Mouse (Mus musculus): ENCODE data around the gene Nkx3-2. TPM values are rescaled to one million over a fixed set of nuclear protein-coding genes. Genes with fewer than 3 reads are reported as not detected.

The Nkx3-2 gene
- polyA plus RNA-seq, 1 experiment from 2014 or later = 0.43 TPM

- Histone ChIP-seq H3K9ac (no peak overlapping the region), H3K27ac (no peak overlapping the region), H3K9me3 (replicated peaks) (no peaks in the 10 kb centered on the region), H3K27me3 (replicated peaks) (no peaks in the 10 kb centered on the region), H3K4me2 (no peak overlapping the region), H3K4me3 (no peak overlapping the region), H3K4me1 (no peaks in the 10 kb centered on the region), H3K36me3 (peaks cover 7% of the 10 kb centered on the region)
- ATAC-seq = no peak
- WGBS (ENCODE audit: insufficient replicate concordance) = 74% methylated on average over 3 of the region's 3 CpGs
Measured at GRCm38 (mm10) chr5:41780026-41780425, 15.7 kb upstream of the Nkx3-2 start.

GRCm38 (mm10) chr5:41775728-41776127 lies 11.4 kb upstream of the Nkx3-2 start:
- no peak for ATAC-seq
- Histone ChIP-seq H3K9ac (no peak overlapping the region), H3K4me2 (no peak overlapping the region), H3K27me3 (replicated peaks) (0 out of 2 replicates have a peak, but pooled peaks cover 4% of the 10 kb centered on the region), H3K4me3 (no peak overlapping the region), H3K36me3 (no peaks in the 10 kb centered on the region), H3K4me1 (no peaks in the 10 kb centered on the region), H3K9me3 (replicated peaks) (no peaks in the 10 kb centered on the region), H3K27ac (no peak overlapping the region)
- 29% methylated on average over 6 of the region's 6 CpGs for WGBS (ENCODE audit: insufficient replicate concordance)

GRCm38 (mm10) chr5:41775273-41775672 lies 11.0 kb upstream of the Nkx3-2 start:
- Histone ChIP-seq H3K4me3 (no peak overlapping the region), H3K9ac (no peak overlapping the region), H3K4me2 (no peak overlapping the region), H3K4me1 (no peaks in the 10 kb centered on the region), H3K27me3 (replicated peaks) (0 out of 2 replicates have a peak, but pooled peaks cover 4% of the 10 kb centered on the region), H3K36me3 (no peaks in the 10 kb centered on the region), H3K27ac (no peak overlapping the region), H3K9me3 (replicated peaks) (no peaks in the 10 kb centered on the region)
- ATAC-seq = no peak
- 77% methylated on average over 3 of the region's 3 CpGs for WGBS (ENCODE audit: insufficient replicate concordance)

GRCm38 (mm10) chr5:41768382-41769040 lies 4.2 kb upstream of the Nkx3-2 start:
- Histone ChIP-seq H3K4me2 (peak overlapping the region; percentile 62), H3K9ac (0 out of 2 replicates have a peak overlapping the region, but pooled peaks have one; percentile 2), H3K36me3 (no peaks in the 10 kb centered on the region), H3K4me1 (peaks cover 20% of the 10 kb centered on the region), H3K4me3 (peak overlapping the region; percentile 49), H3K27me3 (replicated peaks) (peaks cover 66% of the 10 kb centered on the region), H3K27ac (no peak overlapping the region), H3K9me3 (replicated peaks) (no peaks in the 10 kb centered on the region)
- WGBS (ENCODE audit: insufficient replicate concordance) = 4% methylated on average over 21 of the region's 21 CpGs
- ATAC-seq = 0 out of 2 replicates have a peak, but pooled peaks have one; percentile 57

GRCm38 (mm10) chr5:41767296-41768200 lies 3.2 kb upstream of the Nkx3-2 start:
- Histone ChIP-seq H3K4me3 (peak overlapping the region; percentile 49), H3K4me2 (peak overlapping the region; percentile 62), H3K27me3 (replicated peaks) (peaks cover 76% of the 10 kb centered on the region), H3K36me3 (no peaks in the 10 kb centered on the region), H3K9ac (0 out of 2 replicates have a peak overlapping the region, but pooled peaks have one; percentile 2), H3K9me3 (replicated peaks) (no peaks in the 10 kb centered on the region), H3K4me1 (peaks cover 20% of the 10 kb centered on the region), H3K27ac (no peak overlapping the region)
- WGBS (ENCODE audit: insufficient replicate concordance) = 3% methylated on average over 33 of the region's 33 CpGs
- ATAC-seq = no peak

- peaks cover 86% of the 10 kb centered on the region for H3K27me3 ChIP-seq (replicated peaks)
- no peaks in the 10 kb centered on the region for H3K36me3 ChIP-seq
- H3K9ac ChIP-seq = no peak overlapping the region
- ATAC-seq = no peak
- H3K4me3 ChIP-seq = no peak overlapping the region
- peaks cover 21% of the 10 kb centered on the region for H3K4me1 ChIP-seq
- 2% methylated on average over 27 of the region's 27 CpGs for WGBS (ENCODE audit: insufficient replicate concordance)
- no peaks in the 10 kb centered on the region for H3K9me3 ChIP-seq (replicated peaks)
- H3K4me2 ChIP-seq = no peak overlapping the region
- H3K27ac ChIP-seq = no peak overlapping the region
Measured at GRCm38 (mm10) chr5:41766406-41767010, 2.2 kb upstream of the Nkx3-2 start.

GRCm38 (mm10) chr5:41765626-41766405 lies 1.5 kb upstream of the Nkx3-2 start:
- no peak for ATAC-seq
- H3K4me1 ChIP-seq = peaks cover 24% of the 10 kb centered on the region

GRCm38 (mm10) chr5:41762947-41763730 lies 1.2 kb downstream of the Nkx3-2 start:
- peak overlapping the region; percentile 32 for H3K4me3 ChIP-seq
- H3K27me3 ChIP-seq (replicated peaks) = peaks cover 98% of the 10 kb centered on the region
- no peak overlapping the region for H3K27ac ChIP-seq
- H3K36me3 ChIP-seq = no peaks in the 10 kb centered on the region
- 0 out of 2 replicates have a peak, but pooled peaks have one; percentile 11 for ATAC-seq
- peak overlapping the region; percentile 57 for H3K4me2 ChIP-seq
- H3K9ac ChIP-seq = no peak overlapping the region
- WGBS (ENCODE audit: insufficient replicate concordance) = 1% methylated on average over 41 of the region's 41 CpGs
- H3K9me3 ChIP-seq (replicated peaks) = no peaks in the 10 kb centered on the region
- peaks cover 24% of the 10 kb centered on the region for H3K4me1 ChIP-seq

More at GRCm38 (mm10) chr5:41765626-41766405, 1.5 kb upstream of the Nkx3-2 start:
- H3K4me2 ChIP-seq = no peak overlapping the region
- H3K36me3 ChIP-seq = no peaks in the 10 kb centered on the region
- H3K9me3 ChIP-seq (replicated peaks) = no peaks in the 10 kb centered on the region
- H3K27ac ChIP-seq = no peak overlapping the region
- no peak overlapping the region for H3K9ac ChIP-seq
- 2% methylated on average over 14 of the region's 14 CpGs for WGBS (ENCODE audit: insufficient replicate concordance)
- no peak overlapping the region for H3K4me3 ChIP-seq
- peaks cover 89% of the 10 kb centered on the region for H3K27me3 ChIP-seq (replicated peaks)

- ATAC-seq = no peak
- H3K4me1 ChIP-seq = peaks cover 16% of the 10 kb centered on the region
- H3K9ac ChIP-seq = no peak overlapping the region
- WGBS (ENCODE audit: insufficient replicate concordance) = 3% methylated on average over 27 of the region's 27 CpGs
- H3K4me2 ChIP-seq = peak overlapping the region; percentile 41
- no peak overlapping the region for H3K27ac ChIP-seq
- H3K4me3 ChIP-seq = peak overlapping the region; percentile 17; the same call in 1 of the 2 replicates
- peaks cover 98% of the 10 kb centered on the region for H3K27me3 ChIP-seq (replicated peaks)
- H3K36me3 ChIP-seq = no peaks in the 10 kb centered on the region
- H3K9me3 ChIP-seq (replicated peaks) = no peaks in the 10 kb centered on the region
Measured at GRCm38 (mm10) chr5:41762141-41762946, 2.0 kb downstream of the Nkx3-2 start.

GRCm38 (mm10) chr5:41761509-41762140 lies 2.7 kb downstream of the Nkx3-2 start:
- WGBS (ENCODE audit: insufficient replicate concordance) = 1% methylated on average over 54 of the region's 56 CpGs
- peak overlapping the region; percentile 41 for H3K4me2 ChIP-seq

More at GRCm38 (mm10) chr5:41761509-41762140, 2.7 kb downstream of the Nkx3-2 start:
- no peak for ATAC-seq
- Histone ChIP-seq H3K27me3 (replicated peaks) (peaks cover 98% of the 10 kb centered on the region), H3K9me3 (replicated peaks) (no peaks in the 10 kb centered on the region), H3K9ac (no peak overlapping the region), H3K36me3 (no peaks in the 10 kb centered on the region), H3K4me1 (peaks cover 16% of the 10 kb centered on the region), H3K27ac (no peak overlapping the region), H3K4me3 (peak overlapping the region; percentile 17; the same call in 1 of the 2 replicates)
